Mouse (Mus musculus) T-helper 1 cell (primary cell): ENCODE measurements around the gene Nr1i3.

Experiments used
- in situ Hi-C: fragments of 300-600 bp; cut with MboI, MseI; formaldehyde crosslinking; loops from one replicate; pipeline ENCODE4 v1.15.1; 2025; ENCODE audit warnings: high pct_unique_total_duplicates

Gene Nr1i3

DNA sequence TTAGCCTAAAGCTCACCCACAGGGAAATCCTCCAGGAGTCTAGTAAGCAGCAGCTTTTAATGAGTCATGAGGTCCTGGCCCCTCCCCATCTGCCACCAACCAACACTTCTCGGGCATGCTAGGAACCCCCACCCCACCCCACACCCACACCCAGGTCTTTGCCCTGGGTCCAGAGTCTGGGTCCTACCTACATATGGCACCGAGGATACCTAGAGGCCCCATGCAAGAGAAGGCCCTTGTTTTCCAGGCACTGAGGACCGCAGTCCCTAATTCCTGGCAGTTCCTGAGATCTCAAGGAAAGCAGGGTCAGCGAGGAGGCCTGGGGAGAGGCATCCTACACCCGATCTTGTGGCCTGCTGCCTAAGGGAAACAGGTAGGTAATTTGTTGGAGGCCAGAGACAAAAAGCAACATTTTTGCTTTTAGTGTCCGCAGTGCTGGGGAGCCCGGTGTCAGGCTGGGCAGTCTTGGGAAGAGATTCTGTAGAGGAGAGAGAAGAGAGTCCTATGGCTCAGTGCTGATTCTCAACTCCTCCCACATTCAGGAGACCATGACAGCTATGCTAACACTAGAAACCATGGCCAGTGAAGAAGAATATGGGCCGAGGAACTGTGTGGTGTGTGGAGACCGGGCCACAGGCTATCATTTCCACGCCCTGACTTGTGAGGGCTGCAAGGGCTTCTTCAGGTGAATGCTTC is at the start of gene Nr1i3:
Gene Nr1i3 (plus strand): TSS at position 170 of the 696 bp plus-strand sequence.
- in situ Hi-C loops: no loop called here

DNA sequence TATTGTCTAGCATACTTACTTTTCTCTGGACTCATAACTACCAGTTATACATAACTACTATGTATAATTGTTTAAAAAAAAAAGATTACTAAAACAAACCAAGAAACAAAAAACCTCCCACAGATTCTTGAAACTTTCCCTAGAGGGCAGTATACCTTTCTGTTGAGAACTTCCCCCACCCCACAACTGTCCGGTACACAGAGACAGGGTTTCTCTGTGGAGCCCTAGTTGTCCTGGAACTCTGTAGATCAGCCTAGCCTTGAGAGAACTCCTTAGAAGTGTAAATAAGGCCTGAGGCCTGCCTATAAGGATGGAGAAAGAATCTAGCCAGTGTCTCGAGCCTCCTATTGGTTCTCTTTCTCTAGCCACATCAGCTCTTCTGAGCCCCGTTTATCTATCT is 49.5 kb upstream of the Nr1i3 start:
- in situ Hi-C loops: no loop called here

DNA sequence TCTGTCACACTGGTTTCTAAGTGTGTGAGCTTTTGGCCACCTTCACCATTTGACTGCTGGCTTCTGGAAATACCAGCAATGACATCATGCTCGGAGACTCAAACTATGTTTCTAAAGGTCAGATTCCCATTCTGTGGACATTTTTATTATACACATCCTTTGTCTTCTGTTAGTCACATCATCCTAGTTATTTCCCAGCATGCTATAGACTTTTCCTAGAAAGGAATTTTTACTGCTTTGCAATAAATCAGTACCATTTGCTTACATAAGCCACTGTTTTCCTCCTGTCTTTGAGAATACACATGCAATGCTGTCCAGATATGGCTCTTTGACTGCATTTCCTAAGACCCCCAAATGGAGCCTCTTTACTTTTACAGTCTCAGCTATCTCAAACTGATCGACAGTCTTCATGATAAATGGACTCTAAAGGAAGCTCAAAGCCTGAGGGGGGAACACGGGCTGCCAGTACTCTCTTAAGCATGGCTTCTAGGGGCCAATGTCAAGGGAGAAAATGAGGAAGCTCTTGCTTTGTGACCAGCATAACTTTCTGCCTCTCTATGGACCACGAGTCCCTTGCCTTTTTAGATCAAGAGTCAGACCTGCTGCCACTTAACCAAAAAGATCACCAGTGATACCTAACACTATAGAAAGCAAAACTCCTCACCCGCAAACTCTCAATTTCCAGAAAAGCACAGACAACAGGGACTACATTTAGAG is 48.0 kb upstream of the Nr1i3 start:
- in situ Hi-C loops: no loop called here

DNA sequence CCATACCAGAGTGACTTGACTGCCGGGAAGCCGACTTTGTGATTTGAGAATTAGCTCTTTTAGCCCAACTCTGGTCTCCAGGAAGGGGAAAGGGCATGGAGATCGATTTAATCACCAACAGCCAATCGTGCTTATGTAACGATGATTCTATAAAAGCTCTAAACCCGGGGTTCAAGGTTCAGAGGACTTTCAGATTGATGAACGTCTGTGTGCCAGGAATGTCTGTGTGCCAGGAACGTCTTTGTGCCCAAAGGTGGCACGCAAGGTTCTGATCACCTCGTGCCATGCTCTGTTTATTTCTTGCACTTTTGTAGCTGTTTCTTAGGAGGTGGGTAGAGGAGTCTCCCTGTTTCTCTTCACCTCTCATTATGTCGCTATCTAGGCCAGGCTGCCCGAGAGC is 44.9 kb upstream of the Nr1i3 start:
- in situ Hi-C loops: no loop called here

DNA sequence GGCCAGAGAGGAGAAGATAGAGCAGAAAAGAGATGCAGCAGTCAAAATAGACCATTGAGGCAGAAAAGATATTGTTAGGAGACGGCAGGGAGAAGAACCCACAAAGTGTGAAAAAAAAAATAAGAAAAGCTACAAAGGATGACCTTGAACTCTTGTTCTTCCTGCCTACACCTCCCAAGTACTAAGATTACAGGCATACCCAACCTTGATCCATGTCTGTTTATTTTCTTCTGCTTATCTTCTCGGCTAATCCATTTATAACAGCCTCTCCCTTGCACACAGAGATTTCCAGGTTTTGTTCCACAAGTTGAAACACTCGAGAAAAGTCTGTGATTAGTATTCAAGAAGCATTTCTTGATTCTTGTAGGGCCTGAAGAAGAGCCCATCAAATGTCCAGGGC is 43.9 kb upstream of the Nr1i3 start:
- in situ Hi-C loops: no loop called here

DNA sequence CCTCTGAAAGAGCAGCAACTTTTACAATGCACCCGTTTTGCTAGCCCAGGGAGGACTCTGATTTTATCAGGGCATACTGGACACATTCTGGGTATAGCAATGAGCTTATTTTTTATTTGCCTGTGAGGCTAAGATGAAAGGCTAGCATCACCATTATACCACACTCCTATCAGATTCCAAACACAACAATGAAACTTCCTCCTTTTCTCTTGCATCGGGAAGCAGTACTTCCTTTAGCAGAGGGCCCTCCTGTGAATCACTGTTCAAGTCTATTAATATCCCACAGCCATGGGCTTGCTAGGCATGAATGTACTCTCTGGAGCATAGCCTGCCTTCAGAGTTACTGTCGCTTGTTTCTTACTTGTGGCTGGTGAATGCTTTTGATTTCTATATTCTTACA is 42.6 kb upstream of the Nr1i3 start:
- in situ Hi-C loops: no loop called here

DNA sequence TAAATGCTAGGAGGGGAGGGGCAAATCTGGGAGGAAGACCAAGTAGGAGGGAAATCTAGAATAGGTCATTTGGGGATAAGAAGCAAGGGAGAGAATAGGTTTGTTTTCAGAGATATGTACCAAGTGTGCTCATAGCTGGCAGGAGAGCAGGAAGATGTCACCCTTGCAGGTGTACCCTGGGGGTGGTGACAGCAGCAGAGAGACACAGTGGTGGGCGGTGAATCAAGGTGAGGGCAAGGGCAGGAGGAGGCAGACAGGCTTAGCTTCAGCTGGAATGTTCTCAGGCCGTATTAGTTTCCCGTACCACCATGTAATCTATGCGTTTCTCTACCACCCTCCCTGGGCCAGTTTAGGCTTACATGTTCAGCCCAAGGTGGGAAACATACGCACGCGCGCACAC is 41.0 kb upstream of the Nr1i3 start:
- in situ Hi-C loops: no loop called here

DNA sequence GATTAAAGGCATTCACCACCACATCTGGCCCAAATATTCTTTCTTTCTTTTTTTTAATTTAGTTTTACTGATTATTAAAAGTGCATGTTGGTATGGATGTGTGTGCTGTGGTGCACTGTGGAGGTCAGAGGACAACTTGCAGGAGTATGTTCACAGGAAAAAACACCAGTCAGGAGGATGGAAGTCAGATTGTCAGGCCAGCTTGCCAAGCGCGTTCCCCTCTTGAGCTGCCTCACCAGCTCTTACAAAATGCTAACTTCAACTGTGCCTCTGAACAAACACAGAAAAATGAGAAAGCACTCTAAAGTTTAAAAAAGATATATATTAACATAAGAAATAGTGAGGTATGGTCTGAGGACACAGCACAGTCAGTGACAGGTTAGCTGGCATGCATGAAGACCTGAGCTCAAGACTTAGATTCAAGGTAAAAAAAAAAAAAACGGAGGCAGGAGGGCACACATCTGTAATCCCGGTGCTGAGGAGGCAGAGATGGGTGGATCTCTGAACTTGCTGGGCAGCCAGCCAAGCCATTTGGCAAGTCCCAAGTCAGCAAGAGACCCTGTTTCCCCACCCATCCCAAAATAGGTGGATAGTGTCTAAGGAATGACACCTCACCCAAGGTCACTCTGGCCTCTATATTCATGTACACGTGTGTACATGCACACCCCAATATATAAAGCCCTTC is 34.1 kb upstream of the Nr1i3 start:
- in situ Hi-C loops: no loop called here

DNA sequence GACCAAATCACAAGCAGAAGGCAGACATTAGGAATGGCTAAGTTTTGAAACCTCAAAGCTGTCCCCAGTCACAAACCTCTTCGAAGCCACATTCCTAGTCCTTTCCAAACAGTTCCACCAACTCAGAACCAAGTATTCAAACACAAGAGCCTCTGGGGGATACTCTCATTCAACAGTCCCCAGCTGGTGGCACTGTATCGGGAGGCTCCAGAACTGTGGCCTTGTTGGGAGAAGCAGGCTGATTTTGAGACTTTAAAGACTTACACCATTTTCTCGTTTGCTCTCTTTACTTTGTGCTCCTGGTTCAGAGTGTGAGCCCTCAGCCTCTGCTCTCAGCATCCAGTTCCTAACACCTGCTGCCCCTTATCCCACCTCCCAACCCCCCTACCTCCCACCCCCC is 30.7 kb upstream of the Nr1i3 start:
- in situ Hi-C loops: no loop called here

DNA sequence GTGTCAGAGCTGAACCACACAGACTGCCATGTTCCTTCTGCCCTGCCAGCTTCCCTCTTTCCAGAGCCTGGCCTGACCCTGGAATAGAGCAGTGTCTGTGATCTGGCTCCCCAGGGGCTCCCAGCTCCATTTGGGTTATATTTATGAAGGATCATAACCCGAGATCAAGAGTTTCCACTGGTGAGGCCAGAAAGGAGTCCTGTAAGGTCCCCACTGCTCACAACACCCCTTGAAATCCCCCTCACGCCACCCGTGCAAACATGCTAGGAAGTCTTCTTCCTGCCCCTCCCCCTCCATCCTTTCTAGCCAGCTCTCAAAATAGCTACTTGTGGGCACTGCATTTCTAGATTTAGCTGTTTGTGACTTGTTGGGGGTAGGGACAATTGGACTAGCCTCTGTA is 30.1 kb upstream of the Nr1i3 start:
- in situ Hi-C loops: no loop called here

DNA sequence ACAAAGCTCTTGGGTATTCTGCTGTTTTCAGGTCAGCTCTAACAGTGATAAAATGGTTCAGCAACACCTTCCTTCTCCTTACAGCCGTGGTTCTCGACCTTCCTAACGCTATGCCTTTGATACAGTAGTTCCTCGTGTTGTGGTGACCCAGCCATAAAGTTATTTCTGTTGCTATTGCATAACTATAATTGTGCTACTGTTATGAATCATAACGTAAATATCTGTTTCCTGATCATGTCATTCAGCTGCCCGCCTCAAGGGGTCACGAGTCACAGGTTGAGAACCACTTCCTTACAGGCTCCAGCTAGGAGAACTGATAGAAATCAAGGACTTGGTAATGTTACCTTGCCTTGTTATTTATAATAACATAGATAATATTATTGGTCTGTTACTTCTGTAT is 29.5 kb upstream of the Nr1i3 start:
- in situ Hi-C loops: no loop called here

DNA sequence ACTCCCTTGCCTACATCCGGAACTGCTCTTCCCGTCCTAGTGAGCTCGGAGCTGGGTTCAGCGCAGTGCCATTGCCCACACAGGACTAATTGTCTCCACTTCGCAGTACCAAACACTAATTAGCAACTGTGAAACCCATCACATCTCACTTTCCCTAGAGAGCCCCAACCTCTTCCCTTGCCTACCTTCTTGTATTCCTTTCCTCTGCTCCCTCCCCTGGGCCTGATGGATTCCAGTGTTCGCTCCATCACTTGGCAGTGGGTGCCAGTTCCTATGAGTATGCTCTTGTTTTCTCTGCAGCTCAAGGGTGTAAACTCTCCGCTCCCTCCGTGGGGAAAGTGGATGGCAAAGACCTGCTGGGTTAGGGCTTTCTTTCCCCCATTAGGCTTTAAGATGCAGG is 28.1 kb upstream of the Nr1i3 start:
- in situ Hi-C loops: no loop called here

DNA sequence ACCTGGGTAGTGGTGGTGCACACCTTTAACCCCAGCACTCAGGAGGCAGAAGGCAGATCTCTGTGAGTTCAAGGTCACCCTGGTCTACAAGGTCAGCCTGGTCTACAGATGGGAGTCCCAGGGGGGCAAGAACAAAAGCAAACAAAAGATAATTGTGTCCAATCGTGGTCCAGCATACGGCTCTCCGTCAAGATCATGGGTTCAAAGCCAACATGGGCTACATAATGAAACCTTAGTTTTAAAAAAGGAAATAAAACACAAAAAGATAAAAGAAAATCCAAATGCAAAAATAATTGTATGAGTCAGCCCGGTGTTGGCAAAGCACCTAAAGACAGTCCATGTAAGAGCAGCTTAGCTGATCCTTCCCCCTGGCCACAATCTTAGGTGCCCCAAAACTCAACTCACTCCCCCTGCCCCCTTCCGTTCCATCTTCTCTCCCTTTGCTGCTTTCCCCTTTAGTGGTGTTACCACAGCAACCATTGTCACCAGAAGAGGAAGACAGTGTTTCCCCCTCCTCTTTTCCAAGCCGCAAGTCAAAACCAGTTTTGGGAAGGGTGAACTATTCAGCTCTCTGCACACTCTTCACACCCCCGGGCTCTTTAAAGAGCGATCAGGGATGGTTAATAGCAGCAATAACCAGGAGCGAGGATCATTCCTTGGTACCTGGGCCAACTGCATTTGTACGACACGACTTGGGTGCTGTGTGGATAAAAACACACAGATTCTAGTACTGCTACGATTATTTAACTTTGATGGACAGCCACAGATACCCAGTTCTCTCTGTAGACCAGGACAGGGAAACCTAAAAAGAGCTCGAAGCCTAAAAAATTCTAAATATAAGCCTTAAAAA is 25.7 kb upstream of the Nr1i3 start:
- in situ Hi-C loops: no loop called here

DNA sequence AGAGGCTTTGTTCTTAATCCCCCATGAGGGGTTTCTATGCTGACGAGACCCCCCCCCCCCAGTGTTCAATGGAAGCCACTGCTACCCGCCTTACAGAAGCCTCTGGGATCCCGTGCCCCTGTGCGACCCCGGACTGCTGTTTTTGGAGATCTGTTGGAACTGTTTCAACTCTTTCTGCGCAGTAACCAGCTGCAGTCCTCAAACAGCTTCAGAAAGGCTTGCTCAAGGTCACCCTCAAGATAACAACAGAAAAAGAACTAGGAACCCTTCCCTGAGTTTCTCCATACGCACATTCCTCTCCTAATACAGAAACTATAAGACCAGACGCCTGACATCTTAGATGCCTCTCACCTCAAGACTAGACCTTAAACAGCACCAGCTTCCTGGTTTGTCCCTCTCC is 24.7 kb upstream of the Nr1i3 start:
- in situ Hi-C loops: no loop called here

DNA sequence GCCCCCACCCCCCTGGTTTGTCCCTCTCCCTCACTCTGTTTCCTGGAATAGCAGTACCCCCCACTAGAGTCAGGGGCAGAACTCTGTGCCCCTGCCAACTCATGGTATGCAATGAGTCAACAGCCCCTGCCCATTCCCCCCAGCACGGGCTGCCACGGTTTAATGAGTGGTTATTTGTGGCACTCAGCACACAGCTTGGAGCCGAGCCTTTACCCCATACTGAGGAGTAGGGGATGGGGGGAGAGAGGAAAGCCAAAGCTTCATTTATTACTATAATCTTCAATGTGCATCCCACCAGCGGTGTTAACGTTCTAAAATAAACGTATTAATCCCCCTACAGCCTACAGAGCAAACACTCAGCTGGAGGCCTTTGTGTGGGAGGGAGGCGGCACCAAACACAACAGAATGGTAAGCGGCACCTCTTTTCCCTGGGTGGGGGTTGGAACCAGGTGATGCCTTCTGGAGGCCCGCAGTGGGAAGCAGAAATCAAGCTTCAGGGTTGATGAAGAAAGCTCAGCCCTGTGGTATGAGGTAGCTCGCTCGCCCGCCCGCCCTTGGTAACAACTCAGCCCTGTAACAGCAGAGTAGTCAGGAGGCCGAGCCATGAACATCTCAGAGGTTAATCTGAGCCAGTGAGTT is 24.2 kb upstream of the Nr1i3 start:
- in situ Hi-C loops: no loop called here

DNA sequence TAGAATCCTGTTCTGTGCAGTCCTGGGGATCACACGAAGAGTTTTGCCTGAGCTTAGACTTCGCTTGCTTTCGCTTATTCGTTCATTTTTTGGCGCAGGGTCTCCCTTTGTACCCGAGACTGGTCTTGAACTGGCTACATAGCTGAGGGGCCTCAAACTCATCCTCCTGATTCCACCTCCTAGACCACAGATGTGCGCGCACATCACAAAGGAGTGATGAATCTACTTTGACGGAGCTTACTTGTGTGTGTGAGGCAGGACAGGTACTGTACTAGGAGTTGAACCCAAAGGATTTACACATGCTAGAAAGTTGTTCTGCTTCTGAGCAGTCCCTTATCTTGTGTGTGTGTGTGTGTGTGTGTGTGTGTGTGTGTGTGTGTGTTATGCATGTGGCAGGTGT is 22.9 kb upstream of the Nr1i3 start:
- in situ Hi-C loops: no loop called here

DNA sequence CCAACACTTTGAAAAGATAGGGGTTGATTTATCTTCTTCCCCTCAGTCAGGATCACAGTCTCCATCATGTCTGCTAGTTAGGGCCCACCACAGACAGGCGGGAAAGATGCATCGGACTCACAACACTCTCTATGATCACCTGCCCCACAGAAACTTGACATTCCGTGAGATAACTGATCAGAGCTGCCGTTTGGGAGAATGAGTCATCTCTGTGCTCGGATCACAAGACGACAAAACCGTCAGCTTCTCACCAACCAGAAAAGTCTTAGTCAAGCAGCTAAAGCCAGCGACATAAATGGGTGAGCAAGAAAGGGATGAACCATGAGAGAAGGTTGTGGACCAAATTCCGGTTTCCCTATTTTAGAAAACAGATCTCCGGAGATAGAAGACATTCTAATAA is 21.5 kb upstream of the Nr1i3 start:
- in situ Hi-C loops: no loop called here

DNA sequence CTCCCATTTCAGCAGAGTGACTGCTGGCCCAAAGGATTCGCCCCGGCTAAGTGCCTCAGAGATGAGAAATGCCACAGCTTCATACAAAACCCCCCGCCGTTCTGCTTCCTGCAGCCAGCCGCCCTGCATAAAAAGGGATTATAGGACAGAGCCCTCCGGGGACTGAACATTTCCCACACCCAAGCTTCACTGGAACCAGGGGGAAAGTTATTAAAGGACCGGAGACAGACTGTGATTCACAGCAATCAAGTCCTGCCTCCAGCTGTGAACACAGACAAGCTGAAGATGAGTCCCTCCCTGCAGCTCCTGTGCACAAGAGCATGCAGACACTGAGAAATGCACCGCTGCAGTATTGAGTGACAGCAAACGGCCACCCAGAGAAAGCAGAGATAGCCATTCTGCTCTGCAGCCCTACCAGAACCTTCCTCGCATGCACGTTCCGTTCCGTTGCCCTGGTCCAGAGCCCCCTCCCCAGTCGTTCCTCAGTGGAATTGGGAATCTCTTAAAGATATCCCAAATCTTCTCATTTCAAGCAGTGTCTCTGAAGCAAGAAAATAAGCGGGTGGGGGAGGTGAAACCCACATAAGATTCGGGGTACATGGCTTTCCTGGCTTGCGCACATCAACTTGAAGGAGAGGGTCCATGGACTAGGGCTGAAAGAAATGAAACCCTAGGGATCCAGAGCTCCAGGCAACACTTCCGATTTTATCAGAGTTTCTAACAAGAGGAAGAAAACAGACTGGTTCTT is 20.5 kb upstream of the Nr1i3 start:
- in situ Hi-C loops: no loop called here

DNA sequence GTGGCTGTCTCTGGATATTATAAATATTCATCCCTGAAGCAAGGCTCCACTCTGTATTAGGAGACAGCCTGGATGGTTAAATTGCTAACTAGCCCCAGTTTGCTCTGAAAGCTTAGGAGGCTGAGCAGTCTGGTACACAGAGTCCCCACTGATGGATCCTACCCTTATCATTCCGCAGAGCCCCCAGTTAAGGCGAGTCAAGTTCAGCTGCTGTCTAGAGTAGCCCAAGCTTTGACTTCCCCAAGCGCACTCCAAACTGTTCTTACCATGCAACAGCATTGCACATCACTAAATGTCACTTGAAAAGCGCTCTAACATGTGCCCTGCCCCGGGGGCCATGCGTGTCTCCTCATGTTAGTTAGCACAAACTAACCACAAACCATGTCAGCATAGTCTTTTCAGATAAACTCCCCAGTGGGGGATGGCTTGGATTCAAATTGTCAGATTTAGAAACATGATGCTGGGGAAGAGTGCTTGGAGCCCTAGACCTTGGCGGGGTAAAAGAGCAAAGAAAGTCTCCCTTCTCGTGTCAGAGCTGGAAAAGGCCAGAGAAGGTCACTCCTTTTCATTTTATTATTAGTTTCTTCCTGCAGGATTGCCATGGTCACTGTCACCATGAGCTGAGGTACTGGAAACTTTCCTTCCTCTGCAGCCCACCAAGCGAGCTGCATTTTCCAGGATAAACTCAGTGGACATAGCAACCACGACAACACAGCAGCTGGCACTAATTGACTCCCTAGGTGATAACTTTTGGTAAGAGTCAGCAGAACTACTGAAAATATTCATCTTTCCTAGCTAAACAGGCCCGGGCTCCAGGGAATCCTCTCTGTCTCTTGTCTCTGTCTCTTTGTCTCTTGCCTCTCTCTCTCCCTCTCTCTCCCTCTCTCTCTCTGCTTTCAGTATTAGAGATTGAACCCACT is 19.6 kb upstream of the Nr1i3 start:
- in situ Hi-C loops: no loop called here
